In genomic region chr4:149431887-149432286, GRCm38 (mm10) we compare ENCODE assay signal across 10 mouse cellular contexts. TPM values are rescaled to one million over a fixed set of nuclear protein-coding genes. Genes with fewer than 3 reads are reported as not detected.
"Had no signal": no experiment of that assay in that cellular context is flagged by ENCODE, and none has a peak within 500 bp of the region (broad histone marks: within the 10 kb centered on the region; RNA-seq: fewer than 3 reads in every experiment).

No protein-coding gene starts in this region.

RNA-seq across cellular contexts. Expression of gene Rbp7, which starts 22.9 kb away (rescaled TPM):
- total RNA-seq: neutrophil, adult 5-6 weeks had no signal
- polyA plus RNA-seq: neural tube, embryonic 13.5 days; neural tube, embryonic 14.5 days; neural tube, embryonic 15.5 days; spleen, adult 2 months had no signal

RNA-seq across cellular contexts. Expression of gene Tmem274, which starts 45.3 kb away (rescaled TPM):
- total RNA-seq: neutrophil, adult 5-6 weeks had no signal
- polyA plus RNA-seq: neural tube, embryonic 13.5 days; neural tube, embryonic 14.5 days; neural tube, embryonic 15.5 days; small intestine, adult 2 months; spleen, adult 2 months; stomach, embryonic 14.5 days; stomach, postnatal 0 days; thymus, adult 2 months; urinary bladder, adult 2 months had no signal
